Mouse (Mus musculus) thymus, adult 2 months (tissue): ENCODE measurements around the gene Map3k6.

Experiments
- CTCF ChIP-seq: fragments of 200-500 bp; IDR thresholded peaks from 2 replicates; pipeline ENCODE4 v1.5.1; 2012; ENCODE audit warnings: mild to moderate bottlenecking, control low read depth, low read length, moderate library complexity, borderline replicate concordance; ENCODE audit not compliant: control insufficient read depth, poor library complexity, insufficient read depth; ENCODE audit errors: extremely low read depth
- POLR2A ChIP-seq: fragments of 200-500 bp; IDR thresholded peaks from 2 replicates; pipeline ENCODE4 v1.6.1; 2012; ENCODE audit warnings: mild to moderate bottlenecking, low read length, control low read depth, moderate library complexity; ENCODE audit not compliant: control insufficient read depth, poor library complexity, insufficient read depth; ENCODE audit errors: extremely low read depth

DNA sequence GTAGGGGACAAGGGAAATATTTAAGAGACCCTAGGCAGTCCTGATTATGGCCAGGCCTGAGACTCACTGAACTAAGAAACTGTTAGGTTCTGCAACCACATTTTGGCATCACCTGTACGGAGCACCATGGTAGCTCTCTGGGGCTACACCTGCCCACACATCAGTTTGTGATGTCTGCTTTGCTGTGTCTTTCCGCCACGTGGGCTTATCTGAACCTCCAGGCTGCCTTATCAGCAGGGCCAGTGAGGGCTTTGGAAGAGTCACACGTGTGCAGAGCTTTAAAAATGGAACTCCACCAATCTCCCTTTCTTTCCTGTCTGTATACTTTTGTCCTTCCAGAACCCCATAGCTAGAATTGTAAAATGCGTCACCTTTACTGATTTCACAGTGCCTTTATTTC lies 45.3 kb downstream of the Map3k6 start:
- no peak for TF ChIP-seq POLR2A
- no peak for TF ChIP-seq CTCF
